Mouse (Mus musculus) macrophage (primary cell): Measurements from ENCODE around the gene Ap2a1. TPM values are rescaled to one million over a fixed set of nuclear protein-coding genes. Genes with fewer than 3 reads are reported as not detected.
"Not testable (repeated sequence)": the region's sequence is repeated elsewhere in the genome, so short reads cannot be mapped to it uniquely, and the experiment has no call there.

ENCODE experiments used
- H3K27ac ChIP-seq: fragments of 350-480 bp; formaldehyde crosslinking; 2 replicates; pipeline ENCODE4 v1.9.0; 2021
- H3K36me3 ChIP-seq: fragments of 350-480 bp; formaldehyde crosslinking; 2 replicates; pipeline ENCODE4 v1.9.0; 2021; ENCODE audit errors: inconsistent target
- H3K4me3 ChIP-seq: fragments of 350-480 bp; formaldehyde crosslinking; 2 replicates; pipeline ENCODE4 v1.9.0; 2021; ENCODE audit errors: inconsistent target
- H3K79me2 ChIP-seq: fragments of 350-480 bp; formaldehyde crosslinking; 2 replicates; pipeline ENCODE4 v1.9.0; 2021; ENCODE audit errors: inconsistent target
- WGBS: methylation state at CpG from one replicate; pipeline ENCODE4 v1.1.7; 2026; ENCODE audit warnings: inconsistent platforms; ENCODE audit not compliant: missing documents; 5-methylcytosine and 5-hydroxymethylcytosine counted together
- polyA plus RNA-seq: library from polyadenylated mRNA; stranded (reverse); fragments of 250-400 nt; gene quantifications from 3 replicates; pipeline ENCODE4 v1.2.4, GENCODE M21; 2018; ENCODE audit warnings: inconsistent platforms

Gene Ap2a1
- polyA plus RNA-seq, 1 experiment from 2014 or later, result 49.8 TPM

DNA sequence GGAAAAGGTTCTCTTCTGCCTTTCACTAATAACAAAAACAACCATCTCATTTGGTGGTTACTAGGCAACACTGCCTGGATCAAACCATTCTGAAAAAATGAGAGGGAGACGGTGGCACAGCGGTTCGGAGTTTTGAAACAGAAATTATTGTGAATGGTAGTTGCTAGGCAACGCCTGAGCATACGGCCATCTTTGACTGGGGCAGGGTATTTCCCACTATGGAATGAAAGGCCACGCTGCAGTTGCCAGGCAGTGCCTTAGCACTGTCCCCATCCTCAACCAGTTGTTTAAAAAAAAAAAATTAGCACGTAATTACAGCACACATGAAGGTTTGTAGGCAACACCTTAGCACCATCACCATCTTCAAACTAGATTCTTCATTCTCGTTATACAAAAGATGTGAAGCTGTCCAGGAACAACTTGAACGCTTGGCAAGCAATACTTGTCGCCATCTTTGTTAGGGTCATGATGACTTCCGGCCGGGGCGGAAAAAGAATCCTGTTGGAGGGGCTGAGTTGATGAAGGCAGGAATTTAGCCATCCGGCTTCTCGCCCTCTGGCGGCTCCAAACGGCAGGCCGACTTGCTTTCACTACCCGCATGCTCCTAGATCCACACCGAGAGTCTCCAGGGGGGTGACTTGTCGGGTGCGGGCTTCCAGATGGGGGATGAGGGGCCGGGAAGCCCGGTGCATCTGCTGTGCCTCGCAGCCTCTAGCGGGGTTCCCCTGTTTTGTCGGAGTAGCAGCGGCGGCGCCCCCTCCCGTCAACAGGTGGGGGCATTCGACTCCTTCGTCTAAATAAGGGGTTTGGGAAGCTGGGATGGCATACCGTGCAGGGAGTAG, 33.5 kb downstream of the Ap2a1 start, which contains the start of gene Fuz:
TSS of gene Fuz (plus strand) at position 487 of the 842 bp plus-strand sequence.
- Histone ChIP-seq H3K79me2 (peaks cover 12% of the 10 kb centered on the region), H3K27ac (peak within 1 kb of the TSS; percentile 52), H3K36me3 (peaks cover 13% of the 10 kb centered on the region; the same call in 1 of the 2 replicates), H3K4me3 (peak within 1 kb of the TSS; percentile 63)
- under 1% methylated on average over 34 of the region's 34 CpGs for WGBS

DNA sequence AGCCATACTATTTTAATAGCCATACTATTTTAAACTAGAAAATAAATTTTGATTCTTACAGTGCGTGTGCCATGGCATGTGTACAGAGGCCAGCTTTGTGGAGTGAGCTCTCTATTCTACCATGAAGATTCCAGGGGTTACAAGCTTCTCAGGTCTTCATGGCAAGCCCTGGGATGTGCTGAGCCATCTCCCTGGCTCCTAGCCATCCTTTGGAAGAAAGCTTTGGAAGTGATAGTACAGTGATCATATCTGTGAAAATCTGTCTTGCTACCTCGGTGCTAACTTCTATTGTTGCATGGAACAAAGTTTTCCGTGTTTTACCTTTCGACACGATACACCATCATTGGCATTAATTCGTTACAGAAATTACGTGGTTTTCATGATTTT, 34.1 kb downstream of the Ap2a1 start:
- 54% methylated on average over 7 of the region's 7 CpGs for WGBS
- Histone ChIP-seq H3K79me2 (peaks cover 19% of the 10 kb centered on the region), H3K27ac (no peak overlapping the region), H3K4me3 (peak overlapping the region; percentile 63; the same call in 1 of the 2 replicates), H3K36me3 (peaks cover 11% of the 10 kb centered on the region; the same call in 1 of the 2 replicates)

GRCm38 (mm10) chr7:44894175-44894574, 35.1 kb downstream of the Ap2a1 start:
- Histone ChIP-seq H3K27ac (no peak overlapping the region), H3K79me2 (peaks cover 29% of the 10 kb centered on the region), H3K4me3 (no peak overlapping the region), H3K36me3 (peaks cover 3% of the 10 kb centered on the region; the same call in 1 of the 2 replicates)
- 96% methylated on average over 3 of the region's 3 CpGs for WGBS

DNA sequence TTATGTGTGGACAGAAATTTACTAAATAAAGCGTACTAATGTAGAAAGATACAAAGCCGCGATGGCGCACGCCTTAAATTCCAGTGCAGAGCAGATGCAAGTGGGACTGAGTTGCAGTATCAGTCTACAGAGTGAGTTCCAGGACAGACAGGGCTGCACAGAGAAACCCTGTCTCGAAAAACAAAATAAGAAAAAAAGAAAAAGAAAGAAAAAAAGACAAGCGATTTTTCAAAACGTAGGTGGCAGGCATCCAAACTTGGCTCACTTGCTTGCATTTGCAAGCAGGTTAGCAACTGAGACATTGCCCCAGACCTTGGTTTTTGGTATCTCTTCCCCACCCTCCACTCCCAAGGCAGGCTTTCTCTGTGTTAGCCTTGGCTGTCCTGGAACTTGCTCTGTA, 36.1 kb downstream of the Ap2a1 start:
- Histone ChIP-seq H3K27ac (no peak overlapping the region), H3K4me3 (no peak overlapping the region), H3K36me3 (no peaks in the 10 kb centered on the region), H3K79me2 (peaks cover 38% of the 10 kb centered on the region)
- 76% methylated on average over 6 of the region's 8 CpGs for WGBS

GRCm38 (mm10) chr7:44892276-44892921, 36.9 kb downstream of the Ap2a1 start, which contains the start of gene Med25:
Gene Med25 (minus strand): TSS chr7:44892712.
- H3K36me3 ChIP-seq, result no peaks in the 10 kb centered on the region
- peaks cover 38% of the 10 kb centered on the region for H3K79me2 ChIP-seq
- WGBS, result under 1% methylated on average over 56 of the region's 56 CpGs

DNA sequence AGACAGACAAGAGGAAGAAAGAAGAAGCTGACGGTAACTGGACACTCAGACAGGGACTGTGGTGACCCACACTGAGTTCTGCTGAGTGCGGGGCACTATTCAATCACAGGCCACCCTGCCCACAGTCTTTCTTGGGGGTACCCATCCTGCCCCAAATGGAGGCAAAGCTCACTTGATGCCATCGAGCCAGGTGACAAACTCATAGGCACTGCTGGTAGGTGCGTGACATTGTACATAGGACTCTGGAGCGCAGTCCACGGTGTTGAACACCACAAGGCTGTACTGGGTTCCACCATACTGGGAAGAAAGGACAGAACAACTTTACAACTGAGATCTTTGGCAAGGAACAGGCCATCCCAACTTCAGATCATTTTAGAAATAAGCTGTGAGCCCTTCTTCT, 37.7 kb downstream of the Ap2a1 start:
- H3K27ac ChIP-seq, result peak overlapping the region; percentile 41
- peaks cover 38% of the 10 kb centered on the region for H3K79me2 ChIP-seq
- H3K36me3 ChIP-seq, result no peaks in the 10 kb centered on the region
- H3K4me3 ChIP-seq, result peak overlapping the region; percentile 95
- 24% methylated on average over 6 of the region's 6 CpGs for WGBS

More at GRCm38 (mm10) chr7:44892276-44892921, 36.9 kb downstream of the Ap2a1 start, which contains the start of gene Med25:
- peak within 1 kb of the TSS; percentile 95 for H3K4me3 ChIP-seq
- peak within 1 kb of the TSS; percentile 94 for H3K27ac ChIP-seq

GRCm38 (mm10) chr7:44890737-44891136, 38.6 kb downstream of the Ap2a1 start:
- WGBS, result 91% methylated on average over 4 of the region's 4 CpGs
- no peak overlapping the region for H3K4me3 ChIP-seq
- H3K36me3 ChIP-seq, result no peaks in the 10 kb centered on the region; the same call in 1 of the 2 replicates
- H3K79me2 ChIP-seq, result peaks cover 38% of the 10 kb centered on the region
- H3K27ac ChIP-seq, result no peak overlapping the region

GRCm38 (mm10) chr7:44890180-44890579, 39.1 kb downstream of the Ap2a1 start:
- H3K36me3 ChIP-seq, result peaks cover 3% of the 10 kb centered on the region; the same call in 1 of the 2 replicates
- WGBS, result 92% methylated on average over 5 of the region's 7 CpGs
- no peak overlapping the region for H3K27ac ChIP-seq
- no peak overlapping the region for H3K4me3 ChIP-seq
- peaks cover 38% of the 10 kb centered on the region for H3K79me2 ChIP-seq

DNA sequence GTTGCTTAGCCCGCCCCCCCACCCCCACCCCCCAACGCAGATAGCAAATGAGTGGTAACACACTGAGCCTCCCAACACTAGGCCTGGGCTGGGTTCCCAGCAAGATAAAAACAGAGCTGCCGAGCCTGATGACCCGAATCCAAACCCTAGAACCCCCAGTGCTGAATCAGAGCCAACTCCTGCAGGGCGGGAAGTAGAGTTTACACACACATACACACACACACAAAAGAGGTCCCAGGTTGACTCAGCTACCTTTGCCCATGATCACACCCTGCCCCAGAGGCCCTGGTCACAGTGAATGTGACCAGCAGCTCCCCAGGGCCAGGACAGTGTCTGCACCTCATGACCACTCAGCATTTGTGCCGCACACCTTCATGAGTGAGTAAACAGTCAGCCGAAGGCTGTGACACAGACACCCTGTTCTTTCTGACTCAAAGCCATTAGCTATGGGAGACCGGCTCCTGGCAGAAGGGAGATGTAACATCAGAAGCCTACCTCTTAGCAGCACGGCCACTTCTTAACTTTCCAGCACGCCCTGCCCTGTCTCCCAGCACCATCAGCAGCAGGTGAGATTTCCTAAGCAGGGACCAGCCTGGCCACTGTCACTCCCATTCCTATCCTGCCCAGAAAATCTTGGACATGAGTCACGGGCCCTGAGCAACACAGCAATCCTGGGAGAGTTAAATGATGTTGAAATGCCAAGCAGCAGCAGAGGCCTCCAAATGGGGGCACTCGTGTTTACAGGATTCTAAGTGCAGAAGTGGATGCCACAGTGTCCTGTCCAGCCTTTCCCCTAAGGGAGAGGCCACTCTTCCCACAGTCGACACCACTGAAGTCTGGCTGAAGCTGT, 40.8 kb downstream of the Ap2a1 start:
- H3K27ac ChIP-seq, result no peak overlapping the region
- no peak overlapping the region for H3K4me3 ChIP-seq
- H3K79me2 ChIP-seq, result peaks cover 38% of the 10 kb centered on the region
- WGBS, result 94% methylated on average over 12 of the region's 13 CpGs
- peaks cover 9% of the 10 kb centered on the region; the same call in 1 of the 2 replicates for H3K36me3 ChIP-seq

DNA sequence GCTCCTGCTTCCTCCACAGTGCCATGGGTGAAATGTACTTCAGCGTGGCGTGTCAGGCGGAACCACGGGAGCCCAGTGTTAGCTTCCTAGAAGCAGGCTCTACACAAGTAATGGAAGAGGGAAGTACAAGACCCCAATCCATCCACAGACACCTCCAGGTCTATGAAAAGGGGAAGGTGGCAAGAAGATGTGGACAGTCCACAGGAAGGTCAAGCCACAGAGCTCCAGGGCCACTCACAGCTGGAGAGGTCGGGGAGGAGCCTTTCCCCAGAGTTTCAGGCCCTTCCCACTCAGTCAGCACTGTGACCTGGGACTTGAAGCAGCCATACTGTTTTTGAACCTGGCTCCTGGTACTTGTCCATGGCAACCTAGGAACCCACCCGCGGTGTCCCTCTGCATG, 42.3 kb downstream of the Ap2a1 start:
- Histone ChIP-seq H3K36me3 (peaks cover 22% of the 10 kb centered on the region; the same call in 1 of the 2 replicates), H3K27ac (no peak overlapping the region), H3K79me2 (peaks cover 37% of the 10 kb centered on the region), H3K4me3 (no peak overlapping the region)
- 66% methylated on average over 7 of the region's 7 CpGs for WGBS

- no peak overlapping the region for H3K27ac ChIP-seq
- H3K79me2 ChIP-seq, result peaks cover 14% of the 10 kb centered on the region; the same call in 1 of the 2 replicates
- WGBS, result 98% methylated on average over 5 of the region's 5 CpGs
- H3K36me3 ChIP-seq, result peaks cover 35% of the 10 kb centered on the region
- no peak overlapping the region for H3K4me3 ChIP-seq
Observed at GRCm38 (mm10) chr7:44884637-44885036, 44.7 kb downstream of the Ap2a1 start.

GRCm38 (mm10) chr7:44883036-44883435, 46.3 kb downstream of the Ap2a1 start:
- 97% methylated on average over 3 of the region's 3 CpGs for WGBS
- peaks cover 42% of the 10 kb centered on the region for H3K36me3 ChIP-seq
- H3K79me2 ChIP-seq, result no peaks in the 10 kb centered on the region; the same call in 1 of the 2 replicates
- H3K27ac ChIP-seq, result no peak overlapping the region
- no peak overlapping the region for H3K4me3 ChIP-seq

- Histone ChIP-seq H3K79me2 (no peaks in the 10 kb centered on the region), H3K4me3 (no peak overlapping the region), H3K27ac (no peak overlapping the region), H3K36me3 (peaks cover 34% of the 10 kb centered on the region)
- WGBS, result 90% methylated on average over 14 of the region's 14 CpGs
Observed at GRCm38 (mm10) chr7:44877833-44878232, 51.5 kb downstream of the Ap2a1 start.

DNA sequence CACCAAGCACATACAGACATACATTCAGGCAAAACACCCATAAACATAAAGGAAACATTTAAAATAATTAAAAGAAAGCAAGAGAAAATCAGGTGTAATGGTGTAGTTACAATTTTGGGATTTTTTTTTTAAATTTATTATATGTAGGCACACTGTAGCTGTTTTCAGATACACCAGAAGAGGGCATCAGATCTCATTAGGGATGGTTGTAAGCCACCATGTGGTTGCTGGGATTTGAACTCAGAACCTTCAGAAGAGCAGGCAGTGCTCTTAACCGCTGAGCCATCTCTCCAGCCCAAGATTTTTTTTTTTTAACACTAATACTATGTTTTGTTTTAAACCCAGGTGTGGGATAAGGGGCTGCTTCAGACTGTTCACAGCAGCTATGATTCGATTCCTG, 57.5 kb downstream of the Ap2a1 start:
- H3K4me3 ChIP-seq, H3K36me3 ChIP-seq, H3K27ac ChIP-seq: not testable (repeated sequence)
- 97% methylated on average over 2 of the region's 2 CpGs for WGBS
- peaks cover 20% of the 10 kb centered on the region for H3K79me2 ChIP-seq
